20 mouse cellular contexts compared by ENCODE assay signal in genomic region chr4:105156281-105156680, GRCm38 (mm10). TPM values are rescaled to one million over a fixed set of nuclear protein-coding genes. Genes with fewer than 3 reads are reported as not detected.
DNase-seq lines count a peak whose midpoint lies in the region; ATAC-seq and TF ChIP-seq lines count a peak whose summit lies in the region.
"Had no signal": no experiment of that assay in that cellular context is flagged by ENCODE, and none has a peak within 500 bp of the region (broad histone marks: within the 10 kb centered on the region; RNA-seq: fewer than 3 reads in every experiment).

No protein-coding gene starts in this region.

- 78% methylated on average over 7 of the region's 7 CpGs for WGBS in intestine, postnatal 0 days
- WGBS in intestine, embryonic 16.5 days: 76% methylated on average over 7 of the region's 7 CpGs
- 76% methylated on average over 7 of the region's 7 CpGs for WGBS in midbrain, embryonic 16.5 days
- WGBS in midbrain, postnatal 0 days: 78% methylated on average over 7 of the region's 7 CpGs

- no peak for TF ChIP-seq CTCF in intestine, postnatal 0 days (IDR thresholded peaks at IDR 0.05; ENCODE audit: low read depth)
- TF ChIP-seq CTCF in midbrain, postnatal 0 days (IDR thresholded peaks at IDR 0.05): no peak

- H3K27me3 ChIP-seq in intestine, postnatal 0 days (replicated peaks; ENCODE audit: control insufficient read depth, insufficient read depth, low read length): no peaks in the 10 kb centered on the region
- no peaks in the 10 kb centered on the region for H3K27me3 ChIP-seq in intestine, embryonic 16.5 days (replicated peaks; ENCODE audit: control insufficient read depth, insufficient read depth, low read length)
- no peaks in the 10 kb centered on the region for H3K27me3 ChIP-seq in midbrain, embryonic 16.5 days (ENCODE audit: control insufficient read depth, insufficient read depth, low read depth, low read length)
- no peaks in the 10 kb centered on the region for H3K27me3 ChIP-seq in midbrain, postnatal 0 days (ENCODE audit: insufficient read depth, low read length)
- H3K27me3 ChIP-seq: embryonic facial prominence, embryonic 15.5 days had no signal

- ATAC-seq in intestine, postnatal 0 days: no peak
- ATAC-seq in intestine, embryonic 16.5 days: no peak
- ATAC-seq in midbrain, embryonic 16.5 days: no peak
- no peak for ATAC-seq in midbrain, postnatal 0 days (ENCODE audit: low FRiP score)
- ATAC-seq: CD4-positive, CD25-positive, alpha-beta regulatory T cell, adult 4 months had no signal

- peak overlapping the region; percentile 64; the same call in 1 of the 2 replicates for H3K4me2 ChIP-seq in intestine, postnatal 0 days (replicated peaks; ENCODE audit: low read depth)
- no peak overlapping the region for H3K4me2 ChIP-seq in intestine, embryonic 16.5 days (ENCODE audit: low read depth, low read length)
- H3K4me2 ChIP-seq in midbrain, embryonic 16.5 days (ENCODE audit: low read length): peak overlapping the region; percentile 88
- H3K4me2 ChIP-seq in midbrain, postnatal 0 days (ENCODE audit: low read depth, low read length, poor library complexity, severe bottlenecking): no peak overlapping the region
- H3K4me2 ChIP-seq: embryonic facial prominence, embryonic 15.5 days had no signal

- no peaks in the 10 kb centered on the region for H3K4me1 ChIP-seq in intestine, postnatal 0 days (replicated peaks; ENCODE audit: control insufficient read depth, insufficient read depth, low read length)
- H3K4me1 ChIP-seq in intestine, embryonic 16.5 days (ENCODE audit: control insufficient read depth, insufficient read depth, low read length): peaks cover 9% of the 10 kb centered on the region; the same call in 1 of the 2 replicates
- H3K4me1 ChIP-seq in midbrain, embryonic 16.5 days (ENCODE audit: control insufficient read depth, insufficient read depth, low read length): peaks cover 8% of the 10 kb centered on the region; the same call in 1 of the 2 replicates
- H3K4me1 ChIP-seq in midbrain, postnatal 0 days (ENCODE audit: insufficient read depth, low read length): peaks cover 3% of the 10 kb centered on the region; the same call in 1 of the 2 replicates

- no peaks in the 10 kb centered on the region for H3K9me3 ChIP-seq in intestine, postnatal 0 days (ENCODE audit: control insufficient read depth)
- no peaks in the 10 kb centered on the region for H3K9me3 ChIP-seq in intestine, embryonic 16.5 days (ENCODE audit: control insufficient read depth, low read length)
- no peaks in the 10 kb centered on the region for H3K9me3 ChIP-seq in midbrain, embryonic 16.5 days (replicated peaks; ENCODE audit: control insufficient read depth, low read length, poor library complexity, severe bottlenecking)
- no peaks in the 10 kb centered on the region for H3K9me3 ChIP-seq in midbrain, postnatal 0 days (ENCODE audit: low read length)
- H3K9me3 ChIP-seq: embryonic facial prominence, embryonic 15.5 days; neural tube, embryonic 13.5 days had no signal

- H3K4me3 ChIP-seq in intestine, postnatal 0 days (ENCODE audit: low read depth, low read length): no peak overlapping the region
- no peak overlapping the region for H3K4me3 ChIP-seq in intestine, embryonic 16.5 days (ENCODE audit: low read length)
- H3K4me3 ChIP-seq in midbrain, embryonic 16.5 days (ENCODE audit: low read depth, low read length): no peak overlapping the region
- no peak overlapping the region for H3K4me3 ChIP-seq in midbrain, postnatal 0 days (ENCODE audit: low read depth, low read length)

- DNase-seq in heart, adult 11 months: peak; percentile 79
- DNase-seq in heart, adult 9 months (ENCODE audit: low spot score in 2 of 2): no peak
- DNase-seq in midbrain, postnatal 0 days (ENCODE audit: low spot score): no peak
- no peak for DNase-seq in Muller cell, postnatal 12 days (ENCODE audit: inconsistent ontology term)
- DNase-seq: adrenal gland, postnatal 36 days; cerebellum, adult 9-10 months; gastrocnemius, postnatal 36 days; kidney, adult 8-10 months; kidney, postnatal 14 days; lung, adult 18-20 months; lung, postnatal 10 days; right cerebral cortex, postnatal 25 days had no signal

- H3K36me3 ChIP-seq in intestine, postnatal 0 days (ENCODE audit: control insufficient read depth, insufficient read depth): no peaks in the 10 kb centered on the region
- H3K36me3 ChIP-seq in intestine, embryonic 16.5 days (ENCODE audit: control insufficient read depth, insufficient read depth, low read length): no peaks in the 10 kb centered on the region
- no peaks in the 10 kb centered on the region for H3K36me3 ChIP-seq in midbrain, embryonic 16.5 days (ENCODE audit: control insufficient read depth, insufficient read depth, low read length)
- no peaks in the 10 kb centered on the region for H3K36me3 ChIP-seq in midbrain, postnatal 0 days (ENCODE audit: insufficient read depth, low read length)
- H3K36me3 ChIP-seq: neural tube, embryonic 13.5 days had no signal

- no peak overlapping the region for H3K27ac ChIP-seq in intestine, postnatal 0 days (ENCODE audit: low read depth, low read length)
- H3K27ac ChIP-seq in intestine, embryonic 16.5 days (ENCODE audit: low read length): no peak overlapping the region
- H3K27ac ChIP-seq in midbrain, embryonic 16.5 days (ENCODE audit: low read length): no peak overlapping the region
- no peak overlapping the region for H3K27ac ChIP-seq in midbrain, postnatal 0 days (ENCODE audit: low read depth, low read length)
- H3K27ac ChIP-seq: neural tube, embryonic 13.5 days had no signal

- H3K9ac ChIP-seq in intestine, postnatal 0 days (ENCODE audit: low read depth, low read length): no peak overlapping the region
- no peak overlapping the region for H3K9ac ChIP-seq in intestine, embryonic 16.5 days (ENCODE audit: low read depth, low read length)
- H3K9ac ChIP-seq in midbrain, embryonic 16.5 days (ENCODE audit: low read depth, low read length): no peak overlapping the region
- H3K9ac ChIP-seq in midbrain, postnatal 0 days (replicated peaks; ENCODE audit: low read length, poor library complexity, severe bottlenecking): no peak overlapping the region
- H3K9ac ChIP-seq: embryonic facial prominence, embryonic 15.5 days; neural tube, embryonic 13.5 days had no signal

RNA-seq across cellular contexts. Expression of gene Plpp3, which starts 0.9 kb away (rescaled TPM):
- 84.1 and 84.3 TPM in 2 replicates for polyA plus RNA-seq in intestine, postnatal 0 days (2015; fragmentation: Nextera tagmentation; extraction: Ambion mirVana)
- 46.0 and 48.4 TPM in 2 replicates for polyA plus RNA-seq in intestine, embryonic 16.5 days (2015; fragmentation: Nextera tagmentation; extraction: Ambion mirVana)
- 71.7 and 102 TPM in 2 replicates for polyA plus RNA-seq in midbrain, embryonic 16.5 days (2015; fragmentation: Nextera tagmentation; extraction: Ambion mirVana)
- 121 and 148 TPM in 2 replicates for total RNA-seq in midbrain, postnatal 0 days (2014; rRNA removed)
- 142 and 152 TPM in 2 replicates for polyA plus RNA-seq in midbrain, postnatal 0 days (2015; fragmentation: Nextera tagmentation; extraction: Ambion mirVana)
- total RNA-seq: megakaryocyte progenitor cell, adult 5-6 weeks had no signal

RNA-seq across cellular contexts. Expression of gene Prkaa2, which starts 46.6 kb away (rescaled TPM):
- polyA plus RNA-seq in intestine, postnatal 0 days (2015; fragmentation: Nextera tagmentation; extraction: Ambion mirVana): 10.2 and 10.9 TPM in 2 replicates
- polyA plus RNA-seq in intestine, embryonic 16.5 days (2015; fragmentation: Nextera tagmentation; extraction: Ambion mirVana): 6.3 and 7.2 TPM in 2 replicates
- polyA plus RNA-seq in midbrain, embryonic 16.5 days (2015; fragmentation: Nextera tagmentation; extraction: Ambion mirVana): 17.7 and 18.6 TPM in 2 replicates
- 25.3 and 34.9 TPM in 2 replicates for total RNA-seq in midbrain, postnatal 0 days (2014; rRNA removed)
- 16.1 and 18.4 TPM in 2 replicates for polyA plus RNA-seq in midbrain, postnatal 0 days (2015; fragmentation: Nextera tagmentation; extraction: Ambion mirVana)
- total RNA-seq: monocyte, adult 5-6 weeks had no signal
- polyA plus RNA-seq: CD4-positive, CD25-positive, alpha-beta regulatory T cell, adult 4 months had no signal

Comparison
In these comparisons a context has a peak if more than half of its experiments do, and no peak if none do; other contexts are left out.
1. H3K4me2 ChIP-seq: peak in intestine, postnatal 0 days (single experiment) and midbrain, embryonic 16.5 days (single experiment); none in intestine, embryonic 16.5 days (single experiment) and midbrain, postnatal 0 days (single experiment).